Mouse (Mus musculus) limb, embryonic 14.5 days (tissue): ENCODE measurements around the gene H2afj. TPM values are rescaled to one million over a fixed set of nuclear protein-coding genes. Genes with fewer than 3 reads are reported as not detected.

Experiments
- ATAC-seq: fragments of 200-750 bp; cut with Nextera tagmentation; 2 replicates; pipeline ENCODE4 v1.8.0; 2017; ENCODE audit warnings: low read depth, moderate number of reproducible peaks, moderate TSS enrichment; ENCODE audit not compliant: low FRiP score
- DNase-seq: peaks from one replicate; pipeline ENCODE4 v3.0.0-alpha.2; 2015; ENCODE audit warnings: low spot score
- H3K27ac ChIP-seq: fragments of 300-500 bp; sonication (generic); replicated peaks from 2 replicates; pipeline ENCODE4 v1.5.1; 2014; ENCODE audit warnings: low read depth, mild to moderate bottlenecking, low read length, moderate library complexity, mixed read lengths
- H3K27me3 ChIP-seq: fragments of 300-500 bp; sonication (generic); 2 replicates; pipeline ENCODE4 v1.6.1; 2014; ENCODE audit warnings: low read length, mixed read lengths; ENCODE audit not compliant: control insufficient read depth, insufficient read depth
- H3K36me3 ChIP-seq: fragments of 300-500 bp; sonication (generic); 2 replicates; pipeline ENCODE4 v1.6.1; 2014; ENCODE audit warnings: mild to moderate bottlenecking, low read length, moderate library complexity, mixed read lengths; ENCODE audit not compliant: control insufficient read depth, insufficient read depth
- H3K4me1 ChIP-seq: fragments of 300-500 bp; sonication (generic); 2 replicates; pipeline ENCODE4 v1.6.1; 2014; ENCODE audit warnings: antibody characterized with exemption, low read length, mixed read lengths; ENCODE audit not compliant: control insufficient read depth, insufficient read depth
- H3K4me2 ChIP-seq: fragments of 300-500 bp; sonication (generic); replicated peaks from 2 replicates; pipeline ENCODE4 v1.6.1; 2014; ENCODE audit warnings: low read depth, mild to moderate bottlenecking, low read length, moderate library complexity; ENCODE audit not compliant: severe bottlenecking
- H3K4me3 ChIP-seq: fragments of 300-500 bp; sonication (generic); replicated peaks from 2 replicates; pipeline ENCODE4 v1.5.1; 2014; ENCODE audit warnings: low read length
- H3K9ac ChIP-seq: fragments of 300-500 bp; sonication (generic); 2 replicates; pipeline ENCODE4 v1.6.1; 2014; ENCODE audit warnings: mild to moderate bottlenecking, low read depth, low read length, moderate library complexity; ENCODE audit not compliant: severe bottlenecking
- H3K9me3 ChIP-seq: fragments of 300-500 bp; sonication (generic); 2 replicates; pipeline ENCODE4 v1.6.1; 2016; ENCODE audit warnings: low read length; ENCODE audit not compliant: control insufficient read depth
- POLR2A ChIP-seq: fragments of 200-500 bp; IDR thresholded peaks from 2 replicates; pipeline ENCODE4 v1.8.0; 2012; ENCODE audit warnings: inconsistent platforms, mild to moderate bottlenecking, moderate library complexity, borderline replicate concordance; ENCODE audit not compliant: insufficient read depth, insufficient read length; ENCODE audit errors: extremely low read depth
- WGBS: fragments of 180-500 bp; shearing (Covaris S2); extraction: QIAGEN DNeasy Blood & Tissue Kit; methylation state at CpG from one replicate; pipeline ENCODE4 v1.1.7; 2014; 5-methylcytosine and 5-hydroxymethylcytosine counted together
- microRNA-seq: library from miRNA; unstranded; fragments of <30 nt; microRNA quantifications from one replicate; pipeline ENCODE4, GENCODE M21; 2016
- polyA plus RNA-seq, 2 experiments: library from polyadenylated mRNA; depleted of rRNA in 1 of 2; stranded (reverse) in 1 of 2; unstranded in 1 of 2; fragments of >200 nt; fragmentation: Nextera tagmentation in 1 of 2; extraction: Ambion mirVana in 1 of 2; gene quantifications; 2 replicates each; pipeline versions ENCODE4 v1.2.1 to v1.2.3; 2012 to 2014

The H2afj gene
- polyA plus RNA-seq, 2 experiments: 82.9 to 114 TPM

DNA sequence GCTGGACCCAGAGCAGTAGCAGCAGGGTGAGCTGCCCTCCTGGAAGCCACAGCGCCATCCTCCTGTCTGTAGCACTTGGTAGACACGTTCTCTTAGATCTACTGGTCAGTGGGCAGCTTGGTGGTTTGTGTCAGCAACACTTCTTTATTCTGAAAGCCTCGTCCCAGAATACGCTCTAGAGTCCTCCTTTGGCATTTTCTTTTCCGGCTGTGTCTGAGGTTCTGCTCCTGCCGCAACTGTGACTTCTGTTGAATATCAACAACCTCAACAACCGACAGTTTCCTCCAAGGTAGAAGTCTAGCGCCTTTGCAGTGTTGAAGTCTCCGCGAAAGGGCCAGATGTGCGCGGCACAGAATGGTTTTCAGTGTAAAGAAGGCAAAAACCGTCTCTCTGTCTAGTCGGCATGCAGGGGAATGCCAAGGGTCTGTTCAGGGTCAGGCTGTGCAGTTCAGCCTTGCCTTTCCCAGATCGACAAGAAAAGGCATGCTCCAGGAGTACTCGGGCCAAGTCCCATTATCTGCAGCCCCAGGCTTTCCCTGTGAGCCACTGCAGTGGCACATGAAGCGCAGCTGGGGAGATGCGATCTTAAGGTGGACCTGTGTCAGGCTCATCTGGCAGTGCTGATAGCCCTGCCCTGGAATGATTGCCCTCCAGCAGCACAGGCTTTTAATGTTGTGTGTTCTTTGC, 49.3 kb downstream of the H2afj start, which contains the start of gene Art4:
Gene Art4, minus strand, starts transcription at position 548 of the 687 bp plus-strand sequence.
- Histone ChIP-seq H3K9ac (no peak within 1 kb of the TSS; the same call in 1 of the 2 replicates), H3K4me2 (no peak within 1 kb of the TSS; the same call in 1 of the 2 replicates), H3K36me3 (no peaks in the 10 kb centered on the region), H3K4me3 (peak within 1 kb of the TSS; percentile 7; the same call in 1 of the 2 replicates), H3K9me3 (no peaks in the 10 kb centered on the region), H3K27ac (0 out of 2 replicates have a peak within 1 kb of the TSS, but pooled peaks have one; percentile 28), H3K27me3 (no peaks in the 10 kb centered on the region), H3K4me1 (peaks cover 19% of the 10 kb centered on the region)
- ATAC-seq: no peak
- no peak for TF ChIP-seq POLR2A
- 60% methylated on average over 18 of the region's 18 CpGs for WGBS
- no peak for DNase-seq

DNA sequence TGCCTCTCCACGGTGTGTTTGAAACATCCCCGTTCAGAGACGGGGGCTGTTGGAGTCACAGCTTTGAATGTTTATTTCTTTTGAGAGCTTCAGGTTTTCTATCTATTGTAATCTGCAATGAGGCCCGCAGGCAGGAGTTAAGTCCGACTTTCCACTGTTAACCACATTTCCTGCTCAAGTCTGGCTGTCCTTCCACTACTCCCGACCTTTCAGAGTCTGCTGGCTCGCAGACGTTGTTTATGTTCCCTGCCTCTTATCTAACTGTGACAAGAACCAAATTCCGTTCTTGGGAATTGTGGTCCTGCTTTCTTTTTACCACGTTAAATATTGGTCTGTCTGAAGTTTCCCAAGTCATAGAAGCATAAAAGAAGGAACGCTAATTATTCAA, 49.8 kb downstream of the H2afj start:
- Histone ChIP-seq H3K4me3 (no peak overlapping the region), H3K4me1 (peaks cover 15% of the 10 kb centered on the region), H3K36me3 (no peaks in the 10 kb centered on the region), H3K27me3 (no peaks in the 10 kb centered on the region), H3K9me3 (no peaks in the 10 kb centered on the region), H3K4me2 (no peak overlapping the region), H3K9ac (no peak overlapping the region), H3K27ac (no peak overlapping the region)
- ATAC-seq (no peak), DNase-seq (no peak)
- 28% methylated on average over 11 of the region's 11 CpGs for WGBS
- TF ChIP-seq POLR2A: no peak

DNA sequence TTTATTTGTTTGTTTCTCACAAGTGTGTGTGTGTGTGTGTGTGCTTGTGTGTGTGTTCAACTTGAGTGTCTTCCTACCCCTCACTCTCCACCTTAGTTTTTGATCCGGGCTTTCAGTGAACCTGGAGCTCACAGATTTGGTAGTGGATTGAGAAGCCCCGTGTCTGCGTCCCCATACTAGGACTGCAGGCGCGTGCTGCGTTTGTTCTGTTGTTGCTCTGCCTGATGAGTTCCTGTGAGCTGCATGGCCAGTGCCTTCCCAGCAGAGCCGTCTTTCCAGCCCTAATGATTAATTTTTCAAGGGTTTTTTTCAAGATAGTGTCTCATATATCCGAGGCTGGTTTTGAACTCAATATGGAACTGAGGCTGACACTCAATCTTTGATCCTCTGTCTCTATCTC, 50.4 kb downstream of the H2afj start:
- Histone ChIP-seq H3K4me1 (peaks cover 13% of the 10 kb centered on the region), H3K27ac (no peak overlapping the region), H3K9ac (no peak overlapping the region), H3K36me3 (no peaks in the 10 kb centered on the region), H3K4me3 (no peak overlapping the region), H3K27me3 (no peaks in the 10 kb centered on the region), H3K9me3 (no peaks in the 10 kb centered on the region), H3K4me2 (no peak overlapping the region)
- ATAC-seq (no peak), DNase-seq (no peak)
- TF ChIP-seq POLR2A: no peak
- WGBS: 70% methylated on average over 8 of the region's 8 CpGs

Small RNA genes within 50 kb of the gene (microRNA-seq; reads per million reads assigned to microRNA genes)
- not detected for gene Gm44364

Other genes with a start within 250 kb of the H2afj start
- gene Plbd1, start 146.3 kb upstream of the H2afj start, polyA plus RNA-seq (2012; rRNA removed): 4.0 and 5.6 TPM in 2 replicates
- gene Plbd1, start 146.3 kb upstream of the H2afj start, polyA plus RNA-seq (2014; fragmentation: Nextera tagmentation; extraction: Ambion mirVana): 14.3 and 19.8 TPM in 2 replicates
- 0.05 and 0.10 TPM in 2 replicates for gene Gucy2c, start 26.5 kb upstream of the H2afj start, polyA plus RNA-seq (2012; rRNA removed)
- 0.06 and 0.08 TPM in 2 replicates for gene Gucy2c, start 26.5 kb upstream of the H2afj start, polyA plus RNA-seq (2014; fragmentation: Nextera tagmentation; extraction: Ambion mirVana)
- 1.2 and 1.6 TPM in 2 replicates for gene Hist4h4, start 3.8 kb upstream of the H2afj start, polyA plus RNA-seq (2012; rRNA removed)
- 1.1 TPM in 2 replicates for gene Hist4h4, start 3.8 kb upstream of the H2afj start, polyA plus RNA-seq (2014; fragmentation: Nextera tagmentation; extraction: Ambion mirVana)
- 0.73 and 1.7 TPM in 2 replicates for gene BC049715, start 19.4 kb downstream of the H2afj start, polyA plus RNA-seq (2012; rRNA removed)
- 1.3 and 1.9 TPM in 2 replicates for gene BC049715, start 19.4 kb downstream of the H2afj start, polyA plus RNA-seq (2014; fragmentation: Nextera tagmentation; extraction: Ambion mirVana)
- gene Wbp11, start 20.0 kb downstream of the H2afj start, polyA plus RNA-seq (2012; rRNA removed): 87.0 and 96.5 TPM in 2 replicates
- gene Wbp11, start 20.0 kb downstream of the H2afj start, polyA plus RNA-seq (2014; fragmentation: Nextera tagmentation; extraction: Ambion mirVana): 100 and 110 TPM in 2 replicates
- gene Smco3, start 27.2 kb downstream of the H2afj start, polyA plus RNA-seq (2012; rRNA removed): 0.92 and 0.97 TPM in 2 replicates
- gene Smco3, start 27.2 kb downstream of the H2afj start, polyA plus RNA-seq (2014; fragmentation: Nextera tagmentation; extraction: Ambion mirVana): 1.4 and 2.0 TPM in 2 replicates
- gene Art4, start 49.5 kb downstream of the H2afj start, polyA plus RNA-seq (2012; rRNA removed): 2.2 and 3.1 TPM in 2 replicates
- 2.6 and 2.8 TPM in 2 replicates for gene Art4, start 49.5 kb downstream of the H2afj start, polyA plus RNA-seq (2014; fragmentation: Nextera tagmentation; extraction: Ambion mirVana)
- 534 and 645 TPM in 2 replicates for gene Mgp, start 67.6 kb downstream of the H2afj start, polyA plus RNA-seq (2012; rRNA removed)
- gene Mgp, start 67.6 kb downstream of the H2afj start, polyA plus RNA-seq (2014; fragmentation: Nextera tagmentation; extraction: Ambion mirVana): 338 and 360 TPM in 2 replicates
- 0.52 and 0.59 TPM in 2 replicates for gene Erp27, start 113.9 kb downstream of the H2afj start, polyA plus RNA-seq (2012; rRNA removed)
- gene Erp27, start 113.9 kb downstream of the H2afj start, polyA plus RNA-seq (2014; fragmentation: Nextera tagmentation; extraction: Ambion mirVana): 0.55 and 0.69 TPM in 2 replicates
- gene Pde6h, start 115.6 kb downstream of the H2afj start, polyA plus RNA-seq (2012; rRNA removed): 0.12 and 0.20 TPM in 2 replicates
- gene Pde6h, start 115.6 kb downstream of the H2afj start, polyA plus RNA-seq (2014; fragmentation: Nextera tagmentation; extraction: Ambion mirVana): 0.23 TPM in 1 of 2 replicates, not detected in the other
- 104 TPM in 2 replicates for gene Arhgdib, start 133.7 kb downstream of the H2afj start, polyA plus RNA-seq (2012; rRNA removed)
- gene Arhgdib, start 133.7 kb downstream of the H2afj start, polyA plus RNA-seq (2014; fragmentation: Nextera tagmentation; extraction: Ambion mirVana): 147 and 149 TPM in 2 replicates